Comparison of ENCODE assay signal across 23 mouse cellular contexts in genomic region chr14:79736781-79737180, GRCm38 (mm10). TPM values are rescaled to one million over a fixed set of nuclear protein-coding genes. Genes with fewer than 3 reads are reported as not detected.
DNase-seq lines count a peak whose midpoint lies in the region; ATAC-seq and TF ChIP-seq lines count a peak whose summit lies in the region.
"Had no signal": no experiment of that assay in that cellular context is flagged by ENCODE, and none has a peak within 500 bp of the region (broad histone marks: within the 10 kb centered on the region; RNA-seq: fewer than 3 reads in every experiment).

No protein-coding gene starts in this region.

- no peak for TF ChIP-seq CTCF in brain, embryonic 14.5 days (IDR thresholded peaks at IDR 0.05; ENCODE audit: borderline replicate concordance, extremely low read depth, insufficient read depth, insufficient read length)

- peaks cover 19% of the 10 kb centered on the region for H3K4me1 ChIP-seq in hindbrain, embryonic 13.5 days (replicated peaks)
- 0 out of 2 replicates have a peak, but pooled peaks cover 3% of the 10 kb centered on the region for H3K4me1 ChIP-seq in hindbrain, embryonic 12.5 days
- no peaks in the 10 kb centered on the region for H3K4me1 ChIP-seq in neural tube, embryonic 11.5 days (ENCODE audit: control insufficient read depth, insufficient read depth, low read length)
- H3K4me1 ChIP-seq: liver, embryonic 12.5 days; megakaryocyte, embryonic 14.5 days had no signal

- H3K36me3 ChIP-seq in hindbrain, embryonic 13.5 days = no peaks in the 10 kb centered on the region
- no peaks in the 10 kb centered on the region for H3K36me3 ChIP-seq in hindbrain, embryonic 12.5 days
- H3K36me3 ChIP-seq in neural tube, embryonic 11.5 days (ENCODE audit: control insufficient read depth, insufficient read depth, low read length) = no peaks in the 10 kb centered on the region
- H3K36me3 ChIP-seq: forebrain, embryonic 12.5 days; heart, embryonic 12.5 days; limb, embryonic 12.5 days; liver, embryonic 12.5 days had no signal

- TF ChIP-seq POLR2A in brain, embryonic 14.5 days (IDR thresholded peaks at IDR 0.05; ENCODE audit: borderline replicate concordance, extremely low read depth, insufficient read depth, insufficient read length, poor library complexity, severe bottlenecking) = no peak

- no peaks in the 10 kb centered on the region for H3K9me3 ChIP-seq in hindbrain, embryonic 13.5 days
- no peaks in the 10 kb centered on the region for H3K9me3 ChIP-seq in hindbrain, embryonic 12.5 days (replicated peaks)
- H3K9me3 ChIP-seq in neural tube, embryonic 11.5 days (ENCODE audit: control insufficient read depth, low read length) = no peaks in the 10 kb centered on the region
- H3K9me3 ChIP-seq: forebrain, embryonic 12.5 days; limb, embryonic 12.5 days; liver, embryonic 12.5 days had no signal

- no peaks in the 10 kb centered on the region for H3K27me3 ChIP-seq in hindbrain, embryonic 13.5 days
- no peaks in the 10 kb centered on the region for H3K27me3 ChIP-seq in hindbrain, embryonic 12.5 days
- H3K27me3 ChIP-seq in neural tube, embryonic 11.5 days (ENCODE audit: control insufficient read depth, insufficient read depth, low read length) = no peaks in the 10 kb centered on the region
- H3K27me3 ChIP-seq: forebrain, embryonic 12.5 days; heart, embryonic 12.5 days; liver, embryonic 12.5 days; megakaryocyte, embryonic 14.5 days; Patski had no signal

- H3K4me3 ChIP-seq in hindbrain, embryonic 13.5 days = no peak overlapping the region
- H3K4me3 ChIP-seq in hindbrain, embryonic 12.5 days = no peak overlapping the region
- H3K4me3 ChIP-seq in neural tube, embryonic 11.5 days (ENCODE audit: low read depth, low read length) = no peak overlapping the region
- H3K4me3 ChIP-seq: forebrain, embryonic 12.5 days; heart, embryonic 12.5 days; limb, embryonic 12.5 days; liver, embryonic 12.5 days; megakaryocyte, embryonic 14.5 days had no signal

- H3K9ac ChIP-seq in hindbrain, embryonic 13.5 days = no peak overlapping the region
- no peak overlapping the region for H3K9ac ChIP-seq in hindbrain, embryonic 12.5 days
- no peak overlapping the region for H3K9ac ChIP-seq in neural tube, embryonic 11.5 days (ENCODE audit: low read length)
- H3K9ac ChIP-seq: forebrain, embryonic 12.5 days; heart, embryonic 12.5 days; limb, embryonic 12.5 days; liver, embryonic 12.5 days had no signal

- peak; percentile 23 for DNase-seq in neural tube, embryonic 11.5 days (ENCODE audit: low spot score)
- no peak for DNase-seq in neural tube, embryonic 10.5 days (ENCODE audit: extremely low spot score, low spot score)
- peak; percentile 66 for DNase-seq in brain, embryonic 14.5 days (ENCODE audit: low read depth)
- peak; percentile 57 for DNase-seq in testis, postnatal 10 days (ENCODE audit: low spot score)
- no peak for DNase-seq in layer of hippocampus, postnatal 36 days
- DNase-seq: adrenal gland, postnatal 10 days; cerebellum, postnatal 14 days; embryo, embryonic 11 days; heart, adult 11 months; heart, postnatal 14 days; lung, adult 2 months; thymus, postnatal 14 days had no signal

- peak overlapping the region; percentile 1; the same call in 1 of the 2 replicates for H3K27ac ChIP-seq in hindbrain, embryonic 13.5 days
- H3K27ac ChIP-seq in hindbrain, embryonic 12.5 days = no peak overlapping the region; the same call in 1 of the 2 replicates
- no peak overlapping the region for H3K27ac ChIP-seq in neural tube, embryonic 11.5 days (ENCODE audit: low read depth, low read length)
- H3K27ac ChIP-seq: forebrain, embryonic 12.5 days; limb, embryonic 12.5 days; liver, embryonic 12.5 days had no signal

- no peak overlapping the region for H3K4me2 ChIP-seq in hindbrain, embryonic 13.5 days
- H3K4me2 ChIP-seq in hindbrain, embryonic 12.5 days (replicated peaks) = no peak overlapping the region
- no peak overlapping the region for H3K4me2 ChIP-seq in neural tube, embryonic 11.5 days (ENCODE audit: low read depth)
- H3K4me2 ChIP-seq: forebrain, embryonic 12.5 days; heart, embryonic 12.5 days; limb, embryonic 12.5 days; liver, embryonic 12.5 days had no signal

- no peak for ATAC-seq in hindbrain, embryonic 13.5 days (ENCODE audit: low FRiP score)
- ATAC-seq in hindbrain, embryonic 12.5 days (ENCODE audit: low FRiP score) = no peak
- ATAC-seq in neural tube, embryonic 11.5 days (ENCODE audit: insufficient read depth, low FRiP score, low TSS enrichment) = no peak
- ATAC-seq: activated CD4-positive, CD25-positive, alpha-beta regulatory T cell, adult 4 months; liver, embryonic 12.5 days; midbrain, embryonic 16.5 days; Patski had no signal

- 58% methylated on average over 6 of the region's 6 CpGs for WGBS in hindbrain, embryonic 13.5 days
- 63% methylated on average over 6 of the region's 6 CpGs for WGBS in hindbrain, embryonic 12.5 days
- 66% methylated on average over 6 of the region's 6 CpGs for WGBS in neural tube, embryonic 11.5 days

RNA-seq across cellular contexts. Expression of gene Pcdh8, which starts 34.3 kb away (rescaled TPM):
- 33.2 and 35.3 TPM in 2 replicates for polyA plus RNA-seq in hindbrain, embryonic 13.5 days (2015; fragmentation: Nextera tagmentation; extraction: Ambion mirVana)
- 40.7 and 42.6 TPM in 2 replicates for polyA plus RNA-seq in hindbrain, embryonic 12.5 days (2016; fragmentation: Nextera tagmentation; extraction: Ambion mirVana)
- polyA plus RNA-seq in neural tube, embryonic 11.5 days (2014; fragmentation: Nextera tagmentation; extraction: Ambion mirVana) = 18.5 and 19.5 TPM in 2 replicates
- polyA plus RNA-seq in brain, embryonic 14.5 days (2012; rRNA removed) = 64.5 and 68.9 TPM in 2 replicates
- total RNA-seq in layer of hippocampus, postnatal 36 days (2021) = 10 to 100 TPM; 65.7 to 84.7 TPM
- total RNA-seq: gastrocnemius, adult 8-10 months had no signal
- polyA plus RNA-seq: activated CD4-positive, CD25-positive, alpha-beta regulatory T cell, adult 4 months; liver, embryonic 12.5 days; lung, adult 2 months had no signal

Comparison
In these comparisons a context has a peak if more than half of its experiments do, and no peak if none do; other contexts are left out.
1. DNase-seq: peak in neural tube, embryonic 11.5 days (single experiment), brain, embryonic 14.5 days (single experiment) and testis, postnatal 10 days (single experiment); none in neural tube, embryonic 10.5 days (single experiment) and layer of hippocampus, postnatal 36 days (0 of 2).